ENCODE assay signal across 8 mouse cellular contexts in genomic region chr16:10489904-10490457, GRCm38 (mm10). TPM values are rescaled to one million over a fixed set of nuclear protein-coding genes. Genes with fewer than 3 reads are reported as not detected.
DNase-seq lines count a peak whose midpoint lies in the region; ATAC-seq and TF ChIP-seq lines count a peak whose summit lies in the region.

No protein-coding gene starts in this region.

- H3K4me2 ChIP-seq in heart, embryonic 14.5 days (ENCODE audit: low read length), result peak overlapping the region; percentile 68

- TF ChIP-seq EP300 in ES-Bruce4 (IDR thresholded peaks at IDR 0.05; ENCODE audit: insufficient read depth, low read depth, low read length), result no peak

- DNase-seq in heart, postnatal 10 days, result no peak
- no peak for DNase-seq in hindbrain, embryonic 10.5 days (ENCODE audit: low spot score)
- DNase-seq in thymus, adult 18-20 months, result no peak
- no peak for DNase-seq in cerebellum, adult 11 months
- DNase-seq in testis, postnatal 14 days (ENCODE audit: low spot score), result no peak

- ATAC-seq in heart, embryonic 14.5 days (ENCODE audit: insufficient number of reproducible peaks, insufficient read depth, low FRiP score, low read depth), result no peak

- peak overlapping the region; percentile 26 to 27 for H3K4me3 ChIP-seq in heart, embryonic 14.5 days (ENCODE audit: control insufficient read depth in 1 of 2, insufficient read depth in 1 of 2, low read depth in 1 of 2, low read length in 2 of 2)
- H3K4me3 ChIP-seq in ES-Bruce4 (ENCODE audit: low read depth, low read length), result peak overlapping the region; percentile 30
- H3K4me3 ChIP-seq in hindbrain, embryonic 10.5 days, result peak overlapping the region; percentile 26
- H3K4me3 ChIP-seq in macrophage (ENCODE audit: inconsistent target), result peak overlapping the region; percentile 7; the same call in 1 of the 2 replicates

- H3K27ac ChIP-seq in heart, embryonic 14.5 days (replicated peaks in 1 of 2; ENCODE audit: control insufficient read depth in 1 of 2, insufficient read depth in 1 of 2, low read depth in 2 of 2, low read length in 2 of 2), result no peak overlapping the region
- H3K27ac ChIP-seq in ES-Bruce4 (ENCODE audit: insufficient read depth, low read length), result no peak overlapping the region
- H3K27ac ChIP-seq in hindbrain, embryonic 10.5 days, result no peak overlapping the region; the same call in 1 of the 2 replicates
- no peak overlapping the region; the same call in 1 of the 2 replicates for H3K27ac ChIP-seq in macrophage

- intact Hi-C loops in heart, postnatal 10 days (cut with DNase I), result no loop called here

- TF ChIP-seq CTCF in ES-Bruce4 (IDR thresholded peaks at IDR 0.05; ENCODE audit: low read depth, low read length), result no peak

- H3K27me3 ChIP-seq in heart, embryonic 14.5 days (ENCODE audit: control insufficient read depth, insufficient read depth, low read length), result peaks cover 16% of the 10 kb centered on the region
- 0 out of 2 replicates have a peak, but pooled peaks cover 2% of the 10 kb centered on the region for H3K27me3 ChIP-seq in ES-Bruce4 (ENCODE audit: control insufficient read depth, insufficient read depth, low read length, poor library complexity, severe bottlenecking)
- H3K27me3 ChIP-seq in hindbrain, embryonic 10.5 days (ENCODE audit: insufficient read depth, poor library complexity, severe bottlenecking), result peaks cover 18% of the 10 kb centered on the region; the same call in 1 of the 2 replicates

- no peaks in the 10 kb centered on the region for H3K9me3 ChIP-seq in heart, embryonic 14.5 days (ENCODE audit: control insufficient read depth, low read length)
- H3K9me3 ChIP-seq in ES-Bruce4 (replicated peaks; ENCODE audit: control insufficient read depth, insufficient read depth, low read length, poor library complexity, severe bottlenecking), result no peaks in the 10 kb centered on the region
- no peaks in the 10 kb centered on the region for H3K9me3 ChIP-seq in hindbrain, embryonic 10.5 days

- H3K4me1 ChIP-seq in heart, embryonic 14.5 days (ENCODE audit: control insufficient read depth in 2 of 2, insufficient read depth in 2 of 2, low read length in 2 of 2), result peaks cover 6 to 13% of the 10 kb centered on the region in 2 experiments
- no peaks in the 10 kb centered on the region for H3K4me1 ChIP-seq in ES-Bruce4 (ENCODE audit: control insufficient read depth, insufficient read depth, low read length)
- H3K4me1 ChIP-seq in hindbrain, embryonic 10.5 days (replicated peaks), result peaks cover 9% of the 10 kb centered on the region

- peak overlapping the region; percentile 56 for H3K9ac ChIP-seq in heart, embryonic 14.5 days (ENCODE audit: low read length)
- H3K9ac ChIP-seq in ES-Bruce4 (ENCODE audit: low read depth, poor library complexity, severe bottlenecking), result peak overlapping the region; percentile 35; the same call in 1 of the 2 replicates

- TF ChIP-seq POLR2A in ES-Bruce4 (IDR thresholded peaks at IDR 0.05; ENCODE audit: insufficient read depth, low read length), result no peak

- no peaks in the 10 kb centered on the region for H3K36me3 ChIP-seq in heart, embryonic 14.5 days (ENCODE audit: control insufficient read depth, insufficient read depth, low read length)
- H3K36me3 ChIP-seq in ES-Bruce4 (ENCODE audit: control insufficient read depth, insufficient read depth, low read length, poor library complexity, severe bottlenecking) (no peaks in the 10 kb centered on the region), macrophage (ENCODE audit: inconsistent target) (no peaks in the 10 kb centered on the region)
- H3K36me3 ChIP-seq in hindbrain, embryonic 10.5 days, result no peaks in the 10 kb centered on the region

- WGBS in heart, embryonic 14.5 days, result 7% methylated on average over 13 of the region's 14 CpGs
- WGBS in hindbrain, embryonic 10.5 days, result 38% methylated on average over 13 of the region's 14 CpGs
- 23% methylated on average over 14 of the region's 14 CpGs for WGBS in macrophage (ENCODE audit: missing documents)

- no peaks in the 10 kb centered on the region for H3K79me2 ChIP-seq in macrophage (ENCODE audit: inconsistent target)

RNA-seq across cellular contexts. Expression of gene Ciita, which starts 10.1 kb away (rescaled TPM):
- 0.30 and 0.59 TPM in 2 replicates for polyA plus RNA-seq in heart, embryonic 14.5 days (2014; fragmentation: Nextera tagmentation; extraction: Ambion mirVana)
- total RNA-seq in heart, postnatal 10 days (2021), result under 1 TPM; 0.17 to 0.35 TPM
- not detected in 2 replicates for polyA plus RNA-seq in ES-Bruce4 (2011; ENCODE audit: insufficient read depth, insufficient read length, low read depth, missing spikeins)
- polyA plus RNA-seq in hindbrain, embryonic 10.5 days (2016; fragmentation: Nextera tagmentation; extraction: Ambion mirVana), result 0.15 and 0.16 TPM in 2 replicates
- total RNA-seq in macrophage (2018; cell fraction: chromatin; rRNA removed), result 10 to 100 TPM in 19 of 26 experiments, 1 to 10 TPM in 7; 4.0 to 68.9 (median 17.5) TPM
- total RNA-seq in macrophage (2018; cell fraction: cytosol; rRNA removed), result 1 to 10 TPM; 1.8 to 9.4 (median 4.6) TPM
- total RNA-seq in macrophage (2018; cell fraction: nucleus; rRNA removed), result 10 to 100 TPM in 24 of 26 experiments, 1 to 10 TPM in 2; 1.8 to 46.9 (median 18.7) TPM
- polyA plus RNA-seq in macrophage (2018), result 0.31 to 5.2 TPM (median 1.5 TPM) in 3 replicates

RNA-seq across cellular contexts. Expression of gene Tvp23a, which starts 42.8 kb away (rescaled TPM):
- 2.3 and 3.0 TPM in 2 replicates for polyA plus RNA-seq in heart, embryonic 14.5 days (2014; fragmentation: Nextera tagmentation; extraction: Ambion mirVana)
- total RNA-seq in heart, postnatal 10 days (2021), result under 1 TPM; 0.93 to 0.99 TPM
- polyA plus RNA-seq in ES-Bruce4 (2011; ENCODE audit: insufficient read depth, insufficient read length, low read depth, missing spikeins), result 1.8 and 2.1 TPM in 2 replicates
- polyA plus RNA-seq in hindbrain, embryonic 10.5 days (2016; fragmentation: Nextera tagmentation; extraction: Ambion mirVana), result 19.6 and 24.9 TPM in 2 replicates
- total RNA-seq in macrophage (2018; cell fraction: chromatin; rRNA removed), result 1 to 10 TPM in 1 of 26 experiments, under 1 TPM in 10, not detected in 15; 0.18 to 1.4 (median 0.43) TPM
- total RNA-seq in macrophage (2018; cell fraction: cytosol; rRNA removed), result under 1 TPM in 4 of 26 experiments, not detected in 22; 0.03 to 0.24 (median 0.08) TPM
- under 1 TPM in 10 of 26 experiments, not detected in 16; 0.13 to 0.96 (median 0.23) TPM for total RNA-seq in macrophage (2018; cell fraction: nucleus; rRNA removed)
- not detected in 3 replicates for polyA plus RNA-seq in macrophage (2018)

RNA-seq across cellular contexts. Expression of gene Dexi, which starts 52.9 kb away (rescaled TPM):
- polyA plus RNA-seq in heart, embryonic 14.5 days (2014; fragmentation: Nextera tagmentation; extraction: Ambion mirVana), result 27.1 and 29.0 TPM in 2 replicates
- 10 to 100 TPM; 23.6 to 27.8 TPM for total RNA-seq in heart, postnatal 10 days (2021)
- polyA plus RNA-seq in ES-Bruce4 (2011; ENCODE audit: insufficient read depth, insufficient read length, low read depth, missing spikeins) (6.7 and 7.0 TPM in 2 replicates), macrophage (2018) (4.4 to 7.5 TPM (median 6.5 TPM) in 3 replicates)
- 14.9 and 22.1 TPM in 2 replicates for polyA plus RNA-seq in hindbrain, embryonic 10.5 days (2016; fragmentation: Nextera tagmentation; extraction: Ambion mirVana)
- 10 to 100 TPM in 10 of 26 experiments, 1 to 10 TPM in 16; 3.6 to 25.3 (median 8.2) TPM for total RNA-seq in macrophage (2018; cell fraction: chromatin; rRNA removed)
- 10 to 100 TPM in 11 of 26 experiments, 1 to 10 TPM in 15; 6.2 to 15.5 (median 9.1) TPM for total RNA-seq in macrophage (2018; cell fraction: cytosol; rRNA removed)
- 10 to 100 TPM in 12 of 26 experiments, 1 to 10 TPM in 14; 4.9 to 18.4 (median 9.6) TPM for total RNA-seq in macrophage (2018; cell fraction: nucleus; rRNA removed)

RNA-seq across cellular contexts. Expression of gene Clec16a, which starts 55.2 kb away (rescaled TPM):
- 32.5 and 34.8 TPM in 2 replicates for polyA plus RNA-seq in heart, embryonic 14.5 days (2014; fragmentation: Nextera tagmentation; extraction: Ambion mirVana)
- 10 to 100 TPM; 47.7 to 50.1 TPM for total RNA-seq in heart, postnatal 10 days (2021)
- 9.1 and 9.5 TPM in 2 replicates for polyA plus RNA-seq in ES-Bruce4 (2011; ENCODE audit: insufficient read depth, insufficient read length, low read depth, missing spikeins)
- polyA plus RNA-seq in hindbrain, embryonic 10.5 days (2016; fragmentation: Nextera tagmentation; extraction: Ambion mirVana), result 34.5 and 35.0 TPM in 2 replicates
- 100 to 1,000 TPM in 1 of 26 experiments, 10 to 100 TPM in 25; 42.5 to 110 (median 67.5) TPM for total RNA-seq in macrophage (2018; cell fraction: chromatin; rRNA removed)
- total RNA-seq in macrophage (2018; cell fraction: cytosol; rRNA removed), result 10 to 100 TPM; 12.7 to 20.3 (median 16.0) TPM
- total RNA-seq in macrophage (2018; cell fraction: nucleus; rRNA removed), result 10 to 100 TPM; 20.5 to 61.0 (median 36.8) TPM
- 9.0 to 13.9 TPM (median 12.7 TPM) in 3 replicates for polyA plus RNA-seq in macrophage (2018)
